Mouse (Mus musculus) heart, embryonic 16.5 days (tissue): ENCODE results near the gene Wdsub1. TPM values are rescaled to one million over a fixed set of nuclear protein-coding genes. Genes with fewer than 3 reads are reported as not detected.

Experiments
- ATAC-seq: fragments of 200-750 bp; cut with Nextera tagmentation; replicated peaks from 2 replicates; pipeline ENCODE4 v1.8.0; 2017; ENCODE audit warnings: moderate number of reproducible peaks; ENCODE audit not compliant: insufficient read depth, low FRiP score; ENCODE audit errors: extremely low read depth
- H3K27ac ChIP-seq: fragments of 300-500 bp; sonication (generic); 2 replicates; pipeline ENCODE4 v1.5.1; 2014; ENCODE audit warnings: mild to moderate bottlenecking, low read length, control low read depth, moderate library complexity
- H3K27me3 ChIP-seq: fragments of 300-500 bp; sonication (generic); 2 replicates; pipeline ENCODE4 v1.6.1; 2014; ENCODE audit warnings: low read length, mixed read lengths; ENCODE audit not compliant: control insufficient read depth, insufficient read depth
- H3K36me3 ChIP-seq: fragments of 300-500 bp; sonication (generic); 2 replicates; pipeline ENCODE4 v1.6.1; 2014; ENCODE audit not compliant: control insufficient read depth, insufficient read depth
- H3K4me1 ChIP-seq: fragments of 300-500 bp; sonication (generic); 2 replicates; pipeline ENCODE4 v1.6.1; 2014; ENCODE audit warnings: low read length, mixed read lengths; ENCODE audit not compliant: control insufficient read depth, insufficient read depth
- H3K4me2 ChIP-seq: fragments of 300-500 bp; sonication (generic); 2 replicates; pipeline ENCODE4 v1.6.1; 2014; ENCODE audit warnings: low read depth, mild to moderate bottlenecking, control low read depth, low read length
- H3K4me3 ChIP-seq: fragments of 300-500 bp; sonication (generic); 2 replicates; pipeline ENCODE4 v1.5.1; 2014; ENCODE audit warnings: mild to moderate bottlenecking, control low read depth, low read length
- H3K9ac ChIP-seq: fragments of 300-500 bp; sonication (generic); 2 replicates; pipeline ENCODE4 v1.6.1; 2014; ENCODE audit warnings: low read length, control low read depth
- H3K9me3 ChIP-seq: fragments of 300-500 bp; sonication (generic); replicated peaks from 2 replicates; pipeline ENCODE4 v1.6.1; 2016; ENCODE audit warnings: low read length; ENCODE audit not compliant: control insufficient read depth
- WGBS: fragments of 180-500 bp; shearing (Covaris S2); extraction: QIAGEN DNeasy Blood & Tissue Kit; methylation state at CpG from one replicate; pipeline ENCODE4 v1.1.7; 2014; 5-methylcytosine and 5-hydroxymethylcytosine counted together
- polyA plus RNA-seq: library from polyadenylated mRNA; unstranded; fragments of >200 nt; fragmentation: Nextera tagmentation; extraction: Ambion mirVana; gene quantifications from 2 replicates; pipeline ENCODE4 v1.2.1, GENCODE M21; 2015

The Wdsub1 gene
- polyA plus RNA-seq, 1 experiment from 2014 or later: 44.6 TPM

DNA sequence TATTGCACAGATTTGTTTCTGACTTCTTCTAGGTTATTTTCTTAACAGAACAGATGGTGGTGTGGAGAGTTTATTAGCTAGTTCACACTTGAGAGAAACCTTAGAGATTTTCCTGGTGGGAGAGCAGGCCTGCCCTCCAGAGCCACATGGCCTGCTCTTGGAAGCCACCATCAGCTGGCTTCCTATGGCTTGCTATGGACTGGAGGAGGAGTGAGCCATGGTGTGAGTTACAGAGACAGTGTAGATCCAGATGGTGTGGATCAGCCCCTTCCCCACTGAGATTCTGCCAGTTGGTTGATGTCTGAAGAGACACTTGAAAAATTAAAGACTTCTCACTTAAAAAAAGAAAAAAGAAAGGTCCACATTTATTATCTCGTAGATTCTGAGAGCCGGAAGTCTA lies 61.3 kb downstream of the Wdsub1 start:
- no peaks in the 10 kb centered on the region for H3K27me3 ChIP-seq
- H3K9ac ChIP-seq: no peak overlapping the region
- H3K9me3 ChIP-seq: no peaks in the 10 kb centered on the region
- H3K36me3 ChIP-seq: peaks cover 16% of the 10 kb centered on the region
- ATAC-seq: no peak
- H3K4me3 ChIP-seq: no peak overlapping the region
- no peak overlapping the region for H3K4me2 ChIP-seq
- 80% methylated on average over 2 of the region's 2 CpGs for WGBS
- H3K4me1 ChIP-seq: peaks cover 25% of the 10 kb centered on the region
- no peak overlapping the region for H3K27ac ChIP-seq

DNA sequence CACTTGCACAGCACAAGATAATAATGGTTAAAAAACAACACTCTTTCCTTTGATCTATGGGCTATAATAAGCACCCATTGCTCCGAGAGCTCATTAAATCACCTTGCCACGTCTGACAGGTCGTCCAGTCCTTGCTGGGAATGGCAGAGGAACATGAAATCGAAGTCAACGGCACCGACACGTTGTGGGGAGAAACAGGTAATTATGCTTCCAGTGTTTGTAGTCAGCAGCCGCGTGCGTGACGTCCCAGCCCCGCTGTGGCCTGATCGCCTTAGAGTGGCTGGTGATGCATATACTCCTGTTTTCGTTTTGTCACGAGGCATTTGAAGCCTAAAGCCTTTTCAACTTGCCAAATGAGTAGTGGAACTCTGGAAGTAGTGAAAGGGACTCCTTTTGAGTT lies 62.3 kb downstream of the Wdsub1 start:
- Histone ChIP-seq H3K9me3 (no peaks in the 10 kb centered on the region), H3K27ac (no peak overlapping the region), H3K9ac (no peak overlapping the region), H3K4me3 (no peak overlapping the region), H3K27me3 (no peaks in the 10 kb centered on the region), H3K4me1 (peaks cover 19% of the 10 kb centered on the region), H3K4me2 (no peak overlapping the region), H3K36me3 (peaks cover 20% of the 10 kb centered on the region)
- no peak for ATAC-seq
- 85% methylated on average over 15 of the region's 15 CpGs for WGBS

DNA sequence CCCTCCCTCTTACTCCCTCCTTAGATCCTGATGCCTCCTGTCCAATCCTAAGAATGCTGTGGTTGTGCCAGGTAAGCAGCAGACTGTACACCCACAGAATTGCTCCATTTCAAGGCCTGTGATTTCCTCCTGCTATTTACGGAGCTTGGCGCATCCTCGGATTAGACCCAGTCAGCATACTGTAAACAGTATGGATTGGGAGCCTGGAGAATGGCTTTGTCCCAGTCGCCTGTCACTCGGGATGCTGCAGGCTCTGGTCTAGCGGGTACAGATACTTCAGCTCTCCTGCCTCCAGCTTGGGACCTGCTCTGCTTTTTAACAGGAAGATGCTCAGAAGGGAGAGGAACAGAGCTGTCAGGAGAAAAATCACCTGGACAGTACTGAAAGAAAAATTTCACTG lies 63.0 kb downstream of the Wdsub1 start:
- H3K4me3 ChIP-seq: no peak overlapping the region
- peaks cover 12% of the 10 kb centered on the region for H3K4me1 ChIP-seq
- H3K4me2 ChIP-seq: no peak overlapping the region
- no peak for ATAC-seq
- H3K27ac ChIP-seq: no peak overlapping the region
- 80% methylated on average over 6 of the region's 6 CpGs for WGBS
- H3K9me3 ChIP-seq: no peaks in the 10 kb centered on the region
- H3K27me3 ChIP-seq: no peaks in the 10 kb centered on the region
- no peak overlapping the region for H3K9ac ChIP-seq
- H3K36me3 ChIP-seq: peaks cover 20% of the 10 kb centered on the region

DNA sequence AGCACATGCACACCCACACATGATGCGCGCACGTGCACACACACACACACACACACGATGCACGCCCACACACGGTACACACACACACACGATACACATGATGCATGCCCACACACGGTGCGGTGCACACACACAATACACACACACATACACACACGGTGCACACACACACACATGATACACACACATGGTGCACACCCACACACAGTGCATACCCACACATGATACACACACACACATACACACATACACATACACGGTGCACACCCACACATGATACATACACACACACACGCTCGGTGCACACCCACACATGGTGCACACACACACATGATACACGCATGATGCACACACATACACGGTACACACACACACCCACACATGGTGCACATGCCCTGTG lies 63.7 kb downstream of the Wdsub1 start:
- no peak overlapping the region for H3K4me3 ChIP-seq
- H3K36me3 ChIP-seq: peaks cover 23% of the 10 kb centered on the region
- H3K9ac ChIP-seq: no peak overlapping the region
- H3K9me3 ChIP-seq: no peaks in the 10 kb centered on the region
- H3K27ac ChIP-seq: no peak overlapping the region
- no peaks in the 10 kb centered on the region for H3K27me3 ChIP-seq
- H3K4me2 ChIP-seq: no peak overlapping the region
- 98% methylated on average over 15 of the region's 15 CpGs for WGBS
- H3K4me1 ChIP-seq: peaks cover 5% of the 10 kb centered on the region
- no peak for ATAC-seq

DNA sequence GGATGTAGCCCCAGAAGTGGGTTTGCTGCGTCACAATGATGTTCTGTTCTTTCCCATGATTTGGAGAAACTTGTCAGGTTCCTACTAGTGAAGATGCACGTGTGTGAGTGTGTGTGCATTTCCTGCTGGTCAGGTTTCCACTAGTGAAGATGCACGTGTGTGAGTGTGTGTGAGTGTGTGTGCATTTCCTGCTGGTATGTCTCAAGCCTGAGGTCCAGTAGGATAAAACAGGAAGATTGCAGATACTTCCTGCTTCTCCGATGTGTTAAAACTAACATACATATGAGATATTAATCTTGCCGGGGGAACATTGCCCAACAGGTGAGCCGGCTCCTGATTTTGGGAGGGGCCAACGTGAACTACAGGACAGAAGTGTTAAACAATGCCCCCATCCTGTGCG lies 67.4 kb downstream of the Wdsub1 start:
- WGBS: 72% methylated on average over 8 of the region's 8 CpGs
- ATAC-seq: no peak
- H3K27ac ChIP-seq: no peak overlapping the region
- H3K9me3 ChIP-seq: no peaks in the 10 kb centered on the region
- peaks cover 8% of the 10 kb centered on the region; the same call in 1 of the 2 replicates for H3K4me1 ChIP-seq
- H3K9ac ChIP-seq: no peak overlapping the region
- H3K4me3 ChIP-seq: no peak overlapping the region
- peaks cover 14% of the 10 kb centered on the region for H3K36me3 ChIP-seq
- H3K4me2 ChIP-seq: no peak overlapping the region
- H3K27me3 ChIP-seq: no peaks in the 10 kb centered on the region

GRCm38 (mm10) chr2:59813457-59813856 lies 68.9 kb downstream of the Wdsub1 start:
- H3K4me1 ChIP-seq: peaks cover 8% of the 10 kb centered on the region; the same call in 1 of the 2 replicates
- no peaks in the 10 kb centered on the region for H3K9me3 ChIP-seq
- no peak overlapping the region for H3K27ac ChIP-seq
- H3K4me3 ChIP-seq: no peak overlapping the region
- no peak overlapping the region for H3K4me2 ChIP-seq
- WGBS: 72% methylated on average over 13 of the region's 13 CpGs
- H3K27me3 ChIP-seq: no peaks in the 10 kb centered on the region
- peaks cover 10% of the 10 kb centered on the region for H3K36me3 ChIP-seq
- no peak overlapping the region for H3K9ac ChIP-seq
- no peak for ATAC-seq

GRCm38 (mm10) chr2:59812641-59813040 lies 69.8 kb downstream of the Wdsub1 start:
- 97% methylated on average over 1 of the region's 1 CpGs for WGBS
- H3K9me3 ChIP-seq: no peaks in the 10 kb centered on the region
- H3K27ac ChIP-seq: no peak overlapping the region
- H3K9ac ChIP-seq: no peak overlapping the region
- H3K4me3 ChIP-seq: no peak overlapping the region
- no peak overlapping the region for H3K4me2 ChIP-seq
- H3K36me3 ChIP-seq: peaks cover 17% of the 10 kb centered on the region
- no peaks in the 10 kb centered on the region for H3K27me3 ChIP-seq
- no peak for ATAC-seq
- peaks cover 8% of the 10 kb centered on the region; the same call in 1 of the 2 replicates for H3K4me1 ChIP-seq

DNA sequence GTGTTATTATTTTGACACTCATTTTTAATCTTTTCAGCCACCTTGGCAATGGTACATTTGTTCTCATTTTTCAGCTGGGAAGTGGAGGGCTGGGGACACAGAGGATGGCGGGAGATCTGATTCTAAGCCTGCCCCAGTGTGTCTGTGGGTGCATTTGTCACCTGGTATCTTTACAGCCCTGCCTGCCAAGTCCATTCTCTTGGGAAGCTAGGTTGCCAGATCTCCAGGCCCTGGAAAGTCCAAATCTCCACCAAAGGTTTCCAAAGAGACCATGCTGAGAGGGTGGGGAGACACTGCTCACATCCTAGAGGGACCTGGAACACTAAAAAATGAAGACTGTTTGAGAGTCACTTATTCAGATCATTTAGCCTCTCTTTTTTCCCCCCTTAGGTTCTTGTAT lies 71.1 kb downstream of the Wdsub1 start:
- Histone ChIP-seq H3K9ac (no peak overlapping the region), H3K36me3 (peaks cover 25% of the 10 kb centered on the region), H3K9me3 (no peaks in the 10 kb centered on the region), H3K4me2 (no peak overlapping the region), H3K4me1 (peaks cover 8% of the 10 kb centered on the region; the same call in 1 of the 2 replicates), H3K27ac (peak overlapping the region; percentile 50), H3K27me3 (no peaks in the 10 kb centered on the region), H3K4me3 (no peak overlapping the region)
- ATAC-seq: no peak
- 48% methylated on average over 1 of the region's 1 CpGs for WGBS

DNA sequence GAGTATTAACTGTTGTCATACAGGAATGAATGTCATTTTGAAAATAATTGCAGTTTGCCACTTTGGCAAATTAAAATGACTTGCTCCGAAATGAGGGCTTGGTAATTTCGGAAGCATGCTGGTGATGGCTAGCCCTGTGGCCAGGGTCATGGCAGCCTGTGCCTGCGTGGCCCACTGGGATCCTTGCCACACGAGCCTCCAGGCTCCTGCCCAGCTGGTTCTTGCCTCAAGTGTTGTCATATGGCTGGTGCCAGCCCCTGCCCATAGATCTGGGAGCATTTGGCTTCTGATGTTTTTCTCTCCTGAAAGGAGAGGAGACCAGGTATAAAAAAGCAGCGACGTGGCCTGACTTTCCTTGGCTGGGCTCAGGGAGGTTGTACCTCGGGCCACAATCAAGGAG lies 72.4 kb downstream of the Wdsub1 start:
- Histone ChIP-seq H3K4me3 (no peak overlapping the region), H3K9me3 (no peaks in the 10 kb centered on the region), H3K4me2 (no peak overlapping the region), H3K4me1 (peaks cover 8% of the 10 kb centered on the region; the same call in 1 of the 2 replicates), H3K27ac (no peak overlapping the region), H3K9ac (no peak overlapping the region), H3K27me3 (no peaks in the 10 kb centered on the region), H3K36me3 (peaks cover 23% of the 10 kb centered on the region)
- ATAC-seq: no peak
- WGBS: 84% methylated on average over 7 of the region's 7 CpGs
